Mouse (Mus musculus): Measurements from ENCODE around the gene Plpp6.
A peak's percentile ranks its signal among the peaks of the same experiment; 100 is the strongest.
"Not testable (repeated sequence)": the region's sequence is repeated elsewhere in the genome, so short reads cannot be mapped to it uniquely, and the experiment has no call there.

Gene Plpp6

DNA sequence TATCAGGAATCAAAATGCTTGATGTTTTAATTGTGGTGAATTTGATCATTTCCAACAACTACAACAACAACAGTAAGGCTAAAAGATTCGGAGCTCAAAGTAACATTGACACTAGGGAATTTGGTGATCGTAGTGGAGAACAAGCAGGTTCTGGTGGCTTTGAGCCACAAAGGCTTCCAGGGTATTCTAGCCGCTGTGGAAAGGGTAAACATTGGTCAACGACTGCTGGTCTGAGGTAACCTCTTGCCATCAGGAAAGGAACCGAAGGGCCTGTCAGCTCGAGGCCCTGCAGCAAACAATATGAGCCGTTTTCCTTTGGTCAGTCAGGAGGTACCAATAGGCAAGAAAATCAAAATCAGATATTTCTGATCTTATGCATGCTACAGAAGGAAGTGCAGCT, 18.9 kb downstream of the Plpp6 start:
- DNase-seq (ENCODE audit: low spot score in 2 of 2), result no peak

GRCm38 (mm10) chr19:28989515-28989914, 25.8 kb downstream of the Plpp6 start:
- no peak for DNase-seq (ENCODE audit: low spot score in 2 of 2)

DNA sequence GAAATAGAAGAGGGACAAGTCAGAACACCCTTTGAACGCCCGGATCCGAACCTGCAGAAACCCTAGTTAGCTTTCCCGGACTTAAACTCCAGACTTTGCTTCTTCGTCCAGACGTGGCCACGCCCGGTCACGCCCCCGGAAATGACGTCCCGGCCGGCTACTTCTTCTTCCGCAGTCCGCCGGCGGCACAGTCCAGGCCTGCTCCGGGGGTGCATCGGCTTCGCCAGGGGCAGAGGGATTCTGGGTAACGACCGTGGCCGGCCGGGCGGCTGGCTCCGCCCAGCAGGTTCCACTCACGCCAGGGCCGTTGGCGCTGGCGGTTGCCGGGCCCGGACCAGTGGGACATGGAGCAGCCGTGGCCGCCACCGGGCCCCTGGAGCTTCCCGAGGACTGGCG, 26.4 kb downstream of the Plpp6 start, which contains the start of gene Cdc37l1:
Cdc37l1 (plus strand) TSS at position 159 of the 396 bp plus-strand sequence.
- peak; percentile 98 to 99 for DNase-seq (ENCODE audit: low spot score in 2 of 2)

DNA sequence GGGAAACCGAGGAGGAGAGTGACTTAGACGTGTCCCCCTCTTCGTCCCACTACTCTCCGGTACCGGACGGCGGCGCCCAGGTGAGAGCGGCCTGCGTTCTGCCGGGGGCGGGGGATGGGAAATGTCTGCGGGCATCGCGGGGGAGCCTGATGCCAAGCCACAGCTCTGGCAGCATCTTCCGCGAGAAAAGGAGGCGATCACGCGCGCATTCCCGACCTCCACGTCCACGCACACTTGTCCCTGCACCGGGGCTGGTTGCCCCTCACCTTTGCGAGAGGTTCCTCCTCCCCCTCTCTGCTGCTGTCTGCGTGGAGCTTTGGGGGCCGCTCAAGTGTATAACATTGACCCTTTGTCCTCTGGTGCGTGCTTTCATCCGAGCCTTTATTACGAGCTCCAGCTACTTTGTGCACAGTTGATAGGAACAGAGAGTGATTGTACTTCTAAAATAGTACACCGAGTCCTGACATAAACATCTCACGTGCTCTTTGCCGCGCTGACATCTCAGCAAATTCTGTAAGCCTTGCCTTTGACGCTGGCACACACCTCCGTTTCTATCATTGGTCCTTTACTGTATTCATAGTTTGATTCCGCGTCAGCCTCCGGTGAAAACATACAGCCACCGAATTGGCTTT, 27.0 kb downstream of the Plpp6 start:
- DNase-seq (ENCODE audit: low spot score in 2 of 2), result no peak

- no peak for DNase-seq (ENCODE audit: low spot score in 2 of 2)
Observed at GRCm38 (mm10) chr19:28991391-28991790, 27.6 kb downstream of the Plpp6 start.

- no peak for DNase-seq (ENCODE audit: low spot score in 2 of 2)
Observed at GRCm38 (mm10) chr19:28994870-28995269, 31.1 kb downstream of the Plpp6 start.

DNA sequence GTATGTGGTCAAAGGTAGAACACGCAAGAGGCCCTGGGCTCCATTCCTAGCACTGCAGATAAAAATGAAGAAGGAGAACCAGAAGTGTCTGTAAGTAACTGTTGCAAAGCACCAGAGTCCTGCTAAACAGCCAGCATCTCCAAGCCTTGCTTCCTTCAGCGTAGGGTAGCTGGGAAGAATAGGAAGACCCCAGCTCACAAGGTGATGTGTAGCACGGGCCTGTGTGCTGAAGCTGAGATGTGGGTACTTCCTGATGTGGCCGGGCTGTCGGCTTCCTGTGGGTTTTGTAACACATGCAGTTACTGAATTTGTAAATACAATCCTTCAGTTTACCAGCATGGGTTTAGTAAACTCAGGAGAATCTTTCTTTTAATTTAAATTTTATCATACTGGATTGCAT, 31.6 kb downstream of the Plpp6 start:
- DNase-seq (ENCODE audit: low spot score in 2 of 2), result no peak

DNA sequence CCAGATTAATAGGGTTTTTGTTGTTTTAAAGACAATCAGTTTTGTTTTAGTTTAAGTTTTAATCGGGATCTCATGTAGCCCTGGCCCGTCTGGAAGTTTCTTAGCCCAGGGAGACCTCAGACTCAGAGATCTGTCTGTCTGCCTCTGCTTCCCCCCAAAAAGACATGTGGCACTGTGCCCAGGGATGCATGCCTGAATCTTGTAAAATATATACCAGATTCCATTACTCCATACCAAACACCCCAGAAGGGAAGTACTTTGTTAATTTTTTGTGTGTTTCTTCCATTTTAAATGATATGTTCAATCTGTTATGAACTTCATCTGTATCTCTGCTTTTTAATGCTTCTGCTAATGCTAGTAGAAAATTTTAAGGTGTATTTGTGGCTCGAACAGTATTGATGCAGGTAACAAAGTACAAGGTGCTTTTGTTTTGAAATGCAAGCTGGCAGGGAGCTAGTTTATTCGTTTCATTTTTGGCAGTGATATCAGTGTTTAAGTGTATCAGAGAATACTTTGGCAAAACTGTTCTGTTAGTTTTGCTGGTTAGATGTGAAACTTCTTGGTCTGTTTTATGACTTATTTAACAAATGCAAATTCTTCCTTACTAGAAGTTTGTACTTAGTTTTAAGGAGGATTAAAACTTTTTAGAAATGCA, 34.4 kb downstream of the Plpp6 start:
- no peak for DNase-seq (ENCODE audit: low spot score in 2 of 2)

DNA sequence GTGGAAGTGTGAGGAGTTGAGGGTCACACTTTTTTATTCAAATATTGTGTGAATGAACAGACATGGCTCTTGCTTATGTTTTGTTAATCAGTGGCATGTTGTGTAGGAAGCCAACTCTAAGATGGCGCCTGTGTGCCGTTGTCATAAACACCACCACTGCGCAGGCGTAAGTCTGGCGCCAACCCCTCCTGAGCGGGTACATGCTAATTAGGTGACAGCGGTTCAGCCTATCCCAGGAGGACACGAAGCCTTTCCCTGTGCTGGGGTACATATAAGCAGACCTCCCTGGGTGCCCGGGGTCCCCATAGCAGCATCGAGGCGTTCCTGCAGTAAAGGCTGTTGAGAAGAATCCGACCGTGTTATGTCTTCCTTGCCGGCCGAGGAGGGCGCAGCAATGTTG, 36.6 kb downstream of the Plpp6 start:
- not testable (repeated sequence) for DNase-seq (ENCODE audit: low spot score in 2 of 2)

- DNase-seq (ENCODE audit: low spot score in 2 of 2), result no peak
Observed at GRCm38 (mm10) chr19:29008069-29008706, 44.4 kb downstream of the Plpp6 start.

DNA sequence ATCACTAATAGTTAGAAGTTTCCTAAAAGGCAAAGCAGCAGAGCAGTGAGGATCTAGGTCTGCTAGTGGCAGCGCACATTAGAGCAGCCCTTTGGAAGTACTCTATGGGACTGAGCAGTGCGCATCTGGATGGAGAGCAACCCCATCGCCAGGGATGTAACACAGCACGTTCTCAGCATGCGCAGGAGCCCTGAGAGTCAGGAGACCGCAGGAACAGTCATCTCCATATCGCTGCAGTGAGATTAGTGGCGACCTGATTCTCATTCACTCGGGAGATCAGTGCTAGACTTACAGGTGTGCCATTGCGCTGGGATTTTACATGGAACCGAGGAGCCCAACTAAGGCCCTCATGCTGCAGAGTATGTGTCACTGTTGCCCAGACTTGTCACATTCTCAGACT, 45.3 kb downstream of the Plpp6 start:
- no peak for DNase-seq (ENCODE audit: low spot score in 2 of 2)

DNA sequence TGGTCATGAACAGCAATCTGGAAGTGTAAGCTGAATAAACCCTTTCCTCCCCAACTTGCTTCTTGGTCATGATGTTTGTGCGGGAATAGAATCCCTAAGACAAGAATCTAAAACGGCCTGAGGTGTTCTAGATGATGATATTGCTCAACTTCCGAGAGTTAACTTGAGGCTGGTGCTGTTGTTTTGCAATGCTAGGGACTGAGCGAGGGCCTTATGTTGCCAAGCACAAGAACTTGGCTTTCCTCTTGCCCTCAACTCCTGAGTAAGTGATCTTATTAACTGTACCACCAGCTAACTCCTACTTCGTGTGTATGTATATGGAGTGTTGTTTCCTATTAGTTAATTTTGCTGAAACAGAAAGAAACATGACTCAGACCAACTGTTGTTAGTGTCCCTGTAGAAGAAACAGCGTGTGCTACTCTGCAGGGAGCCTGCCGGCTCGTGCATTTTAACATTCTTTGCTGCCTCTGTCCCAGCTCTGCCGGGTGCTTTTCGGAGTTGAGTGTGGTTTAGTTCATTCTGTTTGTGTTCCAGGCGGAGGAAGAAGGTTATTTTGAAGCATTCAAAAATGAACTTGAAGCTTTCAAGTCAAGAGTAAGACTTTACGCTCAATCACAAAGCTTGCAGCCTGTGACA, 47.7 kb downstream of the Plpp6 start:
- DNase-seq (ENCODE audit: low spot score in 2 of 2), result no peak

GRCm38 (mm10) chr19:29014466-29015055, 50.8 kb downstream of the Plpp6 start:
- DNase-seq (ENCODE audit: low spot score in 2 of 2), result no peak

DNA sequence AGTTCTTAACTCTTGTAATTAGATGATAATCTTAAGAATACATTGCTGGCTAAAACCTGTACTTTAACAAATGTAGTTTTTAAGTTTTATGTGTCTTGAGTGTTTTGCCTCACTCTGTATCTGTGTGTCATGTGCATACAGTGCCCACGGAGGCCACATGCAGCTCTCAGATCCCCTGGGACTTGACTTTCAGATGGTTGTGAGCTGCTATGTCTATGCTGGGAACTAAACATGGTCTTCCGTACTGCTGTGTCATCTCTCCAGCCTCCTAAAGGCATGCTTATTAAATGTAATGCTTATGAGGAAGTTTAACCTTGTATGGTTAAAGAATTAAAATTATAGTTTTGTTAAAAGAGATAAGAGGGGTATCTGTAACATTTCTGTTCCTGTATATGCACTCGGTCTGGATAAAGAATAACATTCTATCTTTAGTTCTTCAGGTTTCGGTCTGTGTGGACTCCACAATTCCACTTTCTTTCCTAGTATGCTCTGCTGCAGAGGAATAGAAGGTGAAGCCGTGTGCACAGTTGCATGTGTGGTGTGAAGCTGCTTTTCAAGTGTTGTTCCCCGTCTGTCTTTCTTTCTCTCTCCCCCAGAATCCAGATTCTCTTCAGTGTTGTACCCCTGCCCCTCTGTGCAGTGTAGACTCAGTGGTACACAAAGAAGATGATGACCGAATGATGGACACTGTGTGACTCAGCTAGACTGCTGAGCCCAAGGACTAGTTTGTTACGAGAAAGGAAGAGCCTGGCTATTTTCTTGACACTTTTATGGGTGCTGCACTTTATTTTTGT, 51.9 kb downstream of the Plpp6 start:
- no peak for DNase-seq (ENCODE audit: low spot score in 2 of 2)

DNA sequence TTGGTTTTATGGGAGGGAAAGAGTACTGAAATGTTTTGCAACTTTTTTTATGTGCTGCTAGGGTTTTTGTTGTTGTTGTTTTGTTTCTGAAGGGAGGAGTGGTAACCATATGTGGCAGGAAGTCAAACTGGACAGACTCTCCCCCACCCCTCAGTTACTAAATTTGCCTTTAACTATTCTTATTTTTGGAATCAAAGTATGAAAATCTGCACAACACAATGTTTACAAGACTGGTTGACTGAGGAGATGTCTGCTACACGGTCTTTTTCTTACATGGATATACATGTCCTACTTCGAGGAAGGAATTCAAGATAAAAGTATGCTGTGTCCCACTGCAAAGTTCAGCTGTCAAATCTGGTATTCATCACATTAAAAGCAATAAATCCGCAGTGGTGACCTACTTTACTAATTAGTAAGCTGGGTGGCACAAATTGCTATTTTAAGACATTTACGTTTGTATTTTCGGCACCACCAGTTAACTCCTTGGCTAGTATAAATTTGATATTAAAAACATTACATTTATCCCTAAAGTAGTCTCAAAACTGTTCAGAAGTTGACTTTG, 52.5 kb downstream of the Plpp6 start:
- no peak for DNase-seq (ENCODE audit: low spot score in 2 of 2)
